Mouse (Mus musculus): ENCODE measurements around the gene Agbl4.

The Agbl4 gene

DNA sequence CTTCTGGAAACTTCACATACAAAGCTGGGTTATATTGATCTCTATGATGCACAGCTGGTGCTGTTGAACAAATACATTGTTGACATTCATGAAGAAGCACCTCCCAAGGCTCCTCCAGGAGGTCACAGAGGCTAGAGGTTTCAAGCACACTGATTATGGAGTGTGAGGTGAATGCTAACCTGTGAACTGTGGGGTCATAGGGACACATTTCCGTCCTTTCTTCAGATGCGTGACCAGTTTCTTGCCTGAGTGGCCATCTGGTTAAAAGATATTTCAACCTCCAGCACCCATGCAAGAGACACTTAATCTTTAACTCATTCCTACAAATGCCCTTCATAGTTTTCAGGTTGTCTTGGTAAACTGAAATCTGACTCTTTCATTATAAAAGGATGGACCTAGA lies 985.6 kb downstream of the Agbl4 start:
- DNase-seq (ENCODE audit: low spot score in 2 of 2): no peak

DNA sequence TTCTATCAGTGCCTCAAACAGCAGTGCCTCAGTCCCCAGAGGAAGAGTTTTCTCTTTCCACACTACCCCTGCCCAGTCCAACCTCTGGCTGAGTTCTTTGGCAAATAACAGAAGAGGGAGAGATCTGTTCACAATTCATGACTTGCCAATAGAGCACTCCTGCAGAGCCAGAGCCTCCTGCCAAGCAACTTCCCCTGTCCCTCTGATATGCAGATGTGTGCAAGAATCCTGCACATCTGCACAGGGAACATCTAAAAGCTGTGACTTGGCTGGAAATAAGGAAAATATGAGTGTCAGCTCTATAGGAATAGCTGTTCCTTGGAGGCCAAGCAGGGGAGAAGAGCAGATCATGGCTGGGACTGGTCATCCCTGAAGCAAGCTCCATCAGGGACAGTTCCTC lies 993.3 kb downstream of the Agbl4 start:
- no peak for DNase-seq (ENCODE audit: low spot score in 2 of 2)

DNA sequence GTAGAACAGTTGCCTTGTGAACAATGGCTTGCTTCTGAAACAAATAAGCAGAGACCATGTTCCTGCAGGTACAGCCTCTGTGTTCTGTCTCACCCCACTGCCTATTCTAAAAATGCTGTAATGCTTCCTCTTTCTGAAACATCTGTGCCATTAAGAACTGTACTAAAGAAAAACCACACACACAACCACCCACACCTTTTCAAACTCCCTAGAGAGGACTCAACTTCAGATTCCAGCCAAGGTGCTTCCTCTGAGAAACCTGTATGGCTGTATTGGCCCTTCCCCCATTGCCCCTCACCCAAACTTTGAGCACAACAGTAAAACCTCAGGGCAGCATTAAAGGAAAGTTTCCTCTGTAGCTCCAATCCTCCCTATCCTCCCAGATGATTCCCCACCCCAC lies 1002.3 kb downstream of the Agbl4 start:
- DNase-seq (ENCODE audit: low spot score in 2 of 2): no peak

DNA sequence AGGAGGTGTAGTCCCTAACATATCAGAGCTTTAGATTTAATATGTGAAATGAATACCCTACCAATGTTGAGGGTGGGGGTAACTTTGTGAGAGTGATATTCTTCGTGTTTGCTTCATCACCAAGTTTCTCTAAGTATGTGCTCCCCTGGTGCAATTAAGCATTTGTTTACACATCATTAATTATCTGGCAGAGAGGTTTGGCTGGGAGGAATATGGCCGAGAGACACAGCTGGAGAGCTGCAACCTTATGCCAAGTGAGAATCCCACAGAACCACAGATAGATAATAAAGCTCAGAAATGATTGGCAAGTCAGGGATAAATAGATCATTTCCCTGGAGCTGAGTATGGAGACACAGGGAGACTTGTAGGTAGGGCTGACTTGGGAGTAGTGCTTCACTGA lies 1003.2 kb downstream of the Agbl4 start:
- no peak for DNase-seq (ENCODE audit: low spot score in 2 of 2)

- DNase-seq (ENCODE audit: low spot score in 2 of 2): no peak
These were observed 1005.8 kb downstream of the Agbl4 start for GRCm38 (mm10) chr4:111403243-111403642.

DNA sequence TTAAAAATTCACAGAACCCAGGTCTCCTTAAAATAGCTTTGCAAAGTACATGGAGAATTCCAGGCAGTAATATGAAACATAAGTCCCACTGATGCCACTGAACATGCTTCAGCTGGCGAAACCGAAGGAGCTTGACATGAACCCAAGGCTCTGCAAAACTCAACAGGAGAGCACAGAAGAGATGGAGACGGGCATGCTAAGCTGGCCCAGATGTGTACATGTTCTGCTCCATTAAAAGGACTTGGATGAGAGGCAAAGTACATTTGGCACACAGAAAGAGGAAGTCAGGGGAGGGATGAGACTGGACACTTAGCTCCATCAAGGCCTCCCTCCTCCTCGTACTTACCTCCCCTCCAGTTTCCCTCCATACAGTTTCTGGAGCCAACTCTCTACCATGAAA lies 1013.3 kb downstream of the Agbl4 start:
- DNase-seq (ENCODE audit: low spot score in 2 of 2): no peak

DNA sequence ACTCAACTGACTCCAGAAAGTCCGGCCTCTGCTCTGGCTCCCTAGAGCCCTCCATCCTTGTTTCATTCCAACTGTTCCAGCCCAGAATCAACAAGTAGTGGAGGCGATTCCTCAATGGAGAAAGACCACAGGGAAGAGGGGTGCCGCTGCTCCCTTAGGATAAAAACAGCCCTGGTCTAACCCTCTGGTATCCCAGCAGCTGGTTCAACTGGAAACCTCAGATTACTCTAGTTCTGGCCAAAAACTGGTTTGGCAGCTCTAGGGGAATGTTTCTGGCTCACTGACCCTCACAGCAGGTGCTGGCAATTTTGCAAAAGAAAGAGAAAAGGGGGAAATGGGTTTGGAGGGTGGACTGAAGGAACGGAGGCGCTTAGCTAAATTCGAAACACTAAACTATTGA lies 1016.9 kb downstream of the Agbl4 start:
- DNase-seq (ENCODE audit: low spot score in 2 of 2): peak in 1 of 2 experiments; percentile 8

GRCm38 (mm10) chr4:111414818-111415488 lies 1017.5 kb downstream of the Agbl4 start, which contains the start of gene Bend5:
Gene Bend5 (plus strand): TSS chr4:111415006.
- DNase-seq (ENCODE audit: low spot score in 2 of 2): peak; percentile 43 to 65

GRCm38 (mm10) chr4:111416126-111416525 lies 1018.7 kb downstream of the Agbl4 start:
- no peak for DNase-seq (ENCODE audit: low spot score in 2 of 2)

- no peak for DNase-seq (ENCODE audit: low spot score in 2 of 2)
These were observed 1019.1 kb downstream of the Agbl4 start for GRCm38 (mm10) chr4:111416551-111416950.

GRCm38 (mm10) chr4:111417716-111418115 lies 1020.3 kb downstream of the Agbl4 start:
- DNase-seq (ENCODE audit: low spot score in 2 of 2): no peak

DNA sequence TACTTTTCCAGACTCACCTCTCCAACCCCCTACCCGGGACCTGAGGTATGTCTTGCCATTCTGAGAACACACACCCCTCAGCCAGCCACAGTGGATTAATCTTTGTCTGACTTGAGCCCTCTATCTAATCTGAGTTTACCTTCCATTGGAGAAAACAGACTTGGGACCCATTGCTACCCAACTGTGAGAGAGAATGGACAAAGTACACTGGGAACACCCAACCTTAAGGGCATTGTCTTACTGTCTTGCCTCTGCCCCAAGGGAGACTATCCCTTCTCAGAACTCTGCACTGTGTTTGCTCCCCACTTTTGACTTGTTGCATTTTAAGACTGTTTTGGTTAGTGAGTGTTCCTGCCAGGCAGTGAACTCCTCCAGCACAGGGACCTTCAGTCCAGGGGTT lies 1022.0 kb downstream of the Agbl4 start:
- DNase-seq (ENCODE audit: low spot score in 2 of 2): no peak

GRCm38 (mm10) chr4:111420031-111420430 lies 1022.6 kb downstream of the Agbl4 start:
- no peak for DNase-seq (ENCODE audit: low spot score in 2 of 2)

DNA sequence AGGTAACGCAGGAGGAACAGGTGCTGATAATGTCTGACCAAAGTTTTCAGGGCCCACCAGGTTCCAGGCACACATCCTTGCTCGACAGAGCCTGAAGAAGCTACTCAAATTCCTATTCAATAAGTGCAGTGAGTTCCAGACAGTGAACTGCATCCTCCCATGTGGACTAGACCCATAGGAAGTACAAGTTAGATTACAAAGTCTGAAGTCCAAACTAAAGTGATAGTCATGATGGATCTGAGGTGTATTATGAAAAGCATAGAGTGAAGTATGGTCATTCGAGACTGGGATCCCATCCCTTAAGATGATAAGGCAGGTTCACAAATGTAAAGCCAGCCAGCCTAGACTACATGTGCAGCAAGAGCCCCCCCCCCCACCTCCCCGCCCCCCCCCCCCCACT lies 1023.5 kb downstream of the Agbl4 start:
- DNase-seq (ENCODE audit: low spot score in 2 of 2): no peak

DNA sequence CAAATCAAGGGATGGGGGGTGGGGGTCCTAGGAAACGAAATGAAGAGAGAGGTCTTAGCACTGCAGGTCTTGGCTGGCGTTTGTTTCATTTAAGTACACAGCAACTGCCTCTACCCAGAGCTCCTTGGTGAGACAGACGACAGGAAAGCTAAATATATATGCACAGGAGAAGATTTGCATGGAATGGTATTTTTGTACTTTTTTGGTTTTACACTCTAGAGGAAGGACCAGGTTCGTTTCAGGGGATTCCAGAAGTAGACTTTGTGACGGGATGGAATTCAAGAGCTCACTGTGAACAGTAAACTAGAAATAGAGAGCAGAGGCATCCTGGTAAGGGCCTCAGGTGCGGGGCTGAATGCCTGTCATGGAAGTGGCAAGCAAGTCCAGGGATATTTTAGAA lies 1024.3 kb downstream of the Agbl4 start:
- no peak for DNase-seq (ENCODE audit: low spot score in 2 of 2)

DNA sequence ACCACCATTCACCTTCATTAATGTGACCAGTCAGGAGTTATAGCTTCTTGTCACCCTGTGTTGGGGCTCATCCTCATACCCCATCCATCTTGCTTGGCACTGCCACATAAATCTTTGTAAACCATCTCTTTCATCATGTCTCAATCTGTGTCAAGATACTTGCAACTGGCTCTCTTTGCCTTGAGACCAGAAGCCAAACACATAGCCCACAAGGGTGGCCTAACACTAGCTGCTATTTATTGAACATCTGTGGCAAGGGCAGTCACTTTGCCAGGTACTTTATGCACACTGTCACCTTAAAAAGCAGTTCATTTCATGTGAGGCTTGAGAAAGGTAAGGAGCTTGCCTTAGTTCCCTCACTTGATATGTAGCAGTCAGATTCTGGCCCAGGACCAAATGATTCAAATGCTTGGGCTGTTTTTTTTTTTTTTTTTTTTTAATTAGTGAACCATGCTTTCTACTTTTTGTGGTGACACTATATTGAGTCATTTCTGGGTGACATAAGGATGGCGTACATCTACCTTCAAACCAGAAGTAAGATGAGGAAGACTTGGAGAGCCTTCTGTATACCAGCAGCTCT lies 1027.0 kb downstream of the Agbl4 start:
- no peak for DNase-seq (ENCODE audit: low spot score in 2 of 2)

GRCm38 (mm10) chr4:111425170-111425569 lies 1027.7 kb downstream of the Agbl4 start:
- peak in 1 of 2 experiments; percentile 31 for DNase-seq (ENCODE audit: low spot score in 2 of 2)

GRCm38 (mm10) chr4:111431186-111431585 lies 1033.7 kb downstream of the Agbl4 start:
- peak in 1 of 2 experiments; percentile 55 for DNase-seq (ENCODE audit: low spot score in 2 of 2)

- DNase-seq (ENCODE audit: low spot score in 2 of 2): no peak
These were observed 1034.6 kb downstream of the Agbl4 start for GRCm38 (mm10) chr4:111432013-111432412.

- no peak for DNase-seq (ENCODE audit: low spot score in 2 of 2)
These were observed 1035.0 kb downstream of the Agbl4 start for GRCm38 (mm10) chr4:111432417-111432816.

GRCm38 (mm10) chr4:111441709-111442108 lies 1044.2 kb downstream of the Agbl4 start:
- DNase-seq (ENCODE audit: low spot score in 2 of 2): no peak

DNA sequence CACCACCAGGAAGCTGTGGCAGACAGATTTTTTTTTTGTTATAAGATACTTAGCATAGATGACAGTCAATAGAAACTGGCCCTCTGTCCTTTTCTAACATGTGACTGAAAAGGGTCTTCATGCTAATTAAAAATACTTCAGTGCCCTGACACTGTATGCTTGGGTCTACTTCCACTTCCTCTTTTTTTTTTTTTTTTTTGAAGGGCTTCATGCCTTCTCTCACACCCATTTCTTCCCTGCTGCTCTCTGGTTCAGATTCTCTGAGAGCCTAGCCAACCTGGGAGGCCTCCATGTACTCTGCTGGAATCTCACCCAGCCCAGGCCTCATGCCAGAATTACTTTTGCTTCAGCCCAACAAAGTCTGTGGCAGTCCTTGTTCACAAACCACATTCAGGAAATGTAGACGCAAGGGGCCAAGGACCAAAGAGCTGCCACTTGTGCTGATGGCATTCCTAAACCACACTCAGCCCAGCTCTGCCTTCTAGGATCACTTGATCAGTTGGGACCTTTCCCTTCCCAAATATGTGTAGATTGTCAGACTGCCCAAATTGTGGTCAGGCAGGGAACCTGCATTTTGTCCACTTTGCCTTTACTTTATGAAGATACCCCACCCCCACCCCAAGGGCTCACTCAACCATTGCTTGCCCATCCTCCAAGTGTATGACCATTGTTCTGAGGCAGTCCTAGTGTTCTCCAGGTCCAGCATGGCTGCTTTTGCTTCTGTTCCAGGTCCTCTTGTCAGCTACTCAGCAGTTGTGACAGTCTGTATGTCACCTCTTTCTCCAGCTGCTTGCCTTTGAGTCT lies 1045.2 kb downstream of the Agbl4 start:
- DNase-seq (ENCODE audit: low spot score in 2 of 2): no peak

All from urinary bladder, adult 18-20 months (tissue).